Mouse (Mus musculus) cerebellum, adult 2 months (tissue): ENCODE measurements around the gene Grem2.

ENCODE experiments used
- CTCF ChIP-seq: fragments of 200-500 bp; IDR thresholded peaks from 2 replicates; pipeline ENCODE4 v1.5.1; 2011; ENCODE audit warnings: low read depth, mild to moderate bottlenecking, control low read depth, low read length, moderate library complexity, borderline replicate concordance; ENCODE audit not compliant: insufficient read depth
- POLR2A ChIP-seq: fragments of 200-500 bp; IDR thresholded peaks from 2 replicates; pipeline ENCODE4 v1.6.1; 2011; ENCODE audit warnings: low read length, control low read depth, borderline replicate concordance; ENCODE audit not compliant: insufficient read depth

GRCm38 (mm10) chr1:174888684-174889405, 32.8 kb downstream of the Grem2 start:
- TF ChIP-seq CTCF (no peak), POLR2A (no peak)
